Mouse (Mus musculus) heart, embryonic 14.5 days (tissue): ENCODE measurements at regions not wholly inside any gene's neighbourhood (a gene's known extent, or its start where the extent isn't known, plus 50 kb on each side); places are given as distances from the start of the nearest gene placed in this dataset.

ENCODE experiments used
- ATAC-seq: fragments of 200-750 bp; cut with Nextera tagmentation; 2 replicates; pipeline ENCODE4 v1.8.0; 2017; ENCODE audit warnings: low read depth, moderate TSS enrichment; ENCODE audit not compliant: insufficient number of reproducible peaks, insufficient read depth, low FRiP score
- H3K27ac ChIP-seq, 2 experiments: fragments of 200-500 bp in 1 of 2; fragments of 300-500 bp in 1 of 2; sonication (generic) in 1 of 2; replicated peaks in 1 of 2; 2 replicates each; pipeline ENCODE4 v1.5.1; 2012 to 2014; ENCODE audit warnings: low read depth in 2 of 2, low read length in 2 of 2, control low read depth in 1 of 2, mild to moderate bottlenecking in 1 of 2, mixed read lengths in 1 of 2; ENCODE audit not compliant: control insufficient read depth in 1 of 2, insufficient read depth in 1 of 2
- H3K27me3 ChIP-seq: fragments of 300-500 bp; sonication (generic); 2 replicates; pipeline ENCODE4 v1.6.1; 2014; ENCODE audit warnings: mild to moderate bottlenecking, low read length, control low read depth; ENCODE audit not compliant: control insufficient read depth, insufficient read depth
- H3K36me3 ChIP-seq: fragments of 300-500 bp; sonication (generic); 2 replicates; pipeline ENCODE4 v1.6.1; 2014; ENCODE audit warnings: mild to moderate bottlenecking, control low read depth, low read length, mixed read lengths; ENCODE audit not compliant: control insufficient read depth, insufficient read depth
- H3K4me1 ChIP-seq, 2 experiments: fragments of 200-500 bp in 1 of 2; fragments of 300-500 bp in 1 of 2; sonication (generic) in 1 of 2; 2 replicates each; pipeline ENCODE4 v1.6.1; 2012 to 2014; ENCODE audit warnings: low read length in 2 of 2, control low read depth in 1 of 2, mixed read lengths in 1 of 2; ENCODE audit not compliant: control insufficient read depth in 2 of 2, insufficient read depth in 2 of 2
- H3K4me2 ChIP-seq: fragments of 300-500 bp; sonication (generic); 2 replicates; pipeline ENCODE4 v1.6.1; 2014; ENCODE audit warnings: mild to moderate bottlenecking, low read length
- H3K4me3 ChIP-seq, 2 experiments: fragments of 200-500 bp in 1 of 2; fragments of 300-500 bp in 1 of 2; sonication (generic) in 1 of 2; 2 replicates each; pipeline ENCODE4 v1.5.1; 2012 to 2014; ENCODE audit warnings: low read length in 2 of 2, mild to moderate bottlenecking in 2 of 2, control low read depth in 1 of 2, low read depth in 1 of 2, moderate library complexity in 1 of 2; ENCODE audit not compliant: control insufficient read depth in 1 of 2, insufficient read depth in 1 of 2
- H3K9ac ChIP-seq: fragments of 300-500 bp; sonication (generic); 2 replicates; pipeline ENCODE4 v1.6.1; 2014; ENCODE audit warnings: mild to moderate bottlenecking, low read length
- H3K9me3 ChIP-seq: fragments of 300-500 bp; sonication (generic); 2 replicates; pipeline ENCODE4 v1.6.1; 2016; ENCODE audit warnings: low read length, control low read depth; ENCODE audit not compliant: control insufficient read depth
- WGBS: fragments of 180-500 bp; shearing (Covaris S2); extraction: QIAGEN DNeasy Blood & Tissue Kit; methylation state at CpG from one replicate; pipeline ENCODE4 v1.1.7; 2014; 5-methylcytosine and 5-hydroxymethylcytosine counted together

DNA sequence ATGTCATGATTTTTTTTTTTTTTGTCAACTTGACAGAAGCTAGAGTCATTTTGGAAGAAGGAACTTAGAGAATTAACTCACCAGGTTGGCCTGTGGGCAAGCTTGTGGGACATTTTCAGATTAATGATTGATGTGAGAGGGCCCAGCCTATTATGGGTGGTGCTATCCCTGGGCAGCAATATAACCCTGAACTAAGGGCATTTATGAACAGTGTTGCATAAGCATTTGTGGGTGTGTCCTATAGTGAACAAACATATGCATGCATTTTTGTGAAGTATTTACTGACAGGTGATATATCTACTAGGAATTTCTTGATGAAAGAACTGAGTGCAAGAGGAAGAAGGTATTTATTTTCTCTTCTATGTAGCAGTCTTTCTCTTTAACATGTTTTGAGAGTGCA lies 320.5 kb upstream of the Slc30a5 start:
- Histone ChIP-seq H3K4me1 (no peaks in the 10 kb centered on the region), H3K27me3 (no peaks in the 10 kb centered on the region), H3K4me2 (no peak overlapping the region), H3K4me3 (no peak overlapping the region), H3K36me3 (no peaks in the 10 kb centered on the region), H3K27ac (no peak overlapping the region), H3K9me3 (no peaks in the 10 kb centered on the region), H3K9ac (no peak overlapping the region)
- no peak for ATAC-seq

GRCm38 (mm10) chr13:101142761-101143160 lies 309.5 kb upstream of the Slc30a5 start:
- no peak for ATAC-seq
- 53% methylated on average over 3 of the region's 3 CpGs for WGBS

GRCm38 (mm10) chr13:101142104-101142735 lies 309.0 kb upstream of the Slc30a5 start:
- 77% methylated on average over 6 of the region's 6 CpGs for WGBS
- Histone ChIP-seq H3K36me3 (no peaks in the 10 kb centered on the region), H3K4me2 (no peak overlapping the region), H3K9me3 (no peaks in the 10 kb centered on the region), H3K9ac (no peak overlapping the region), H3K4me1 (no peaks in the 10 kb centered on the region), H3K4me3 (no peak overlapping the region), H3K27me3 (no peaks in the 10 kb centered on the region), H3K27ac (no peak overlapping the region)
- ATAC-seq, result no peak

More at GRCm38 (mm10) chr13:101142761-101143160, 309.5 kb upstream of the Slc30a5 start:
- H3K9me3 ChIP-seq, result no peaks in the 10 kb centered on the region
- no peaks in the 10 kb centered on the region for H3K4me1 ChIP-seq
- no peak overlapping the region for H3K27ac ChIP-seq
- H3K4me3 ChIP-seq, result no peak overlapping the region
- H3K9ac ChIP-seq, result no peak overlapping the region
- H3K4me2 ChIP-seq, result no peak overlapping the region
- no peaks in the 10 kb centered on the region for H3K27me3 ChIP-seq
- no peaks in the 10 kb centered on the region for H3K36me3 ChIP-seq

GRCm38 (mm10) chr13:101129466-101129865 lies 296.2 kb upstream of the Slc30a5 start:
- ATAC-seq, result no peak
- no peaks in the 10 kb centered on the region for H3K36me3 ChIP-seq
- no peak overlapping the region for H3K4me2 ChIP-seq
- no peaks in the 10 kb centered on the region for H3K9me3 ChIP-seq
- no peak overlapping the region for H3K27ac ChIP-seq
- H3K27me3 ChIP-seq, result no peaks in the 10 kb centered on the region
- no peak overlapping the region for H3K4me3 ChIP-seq
- H3K4me1 ChIP-seq, result no peaks in the 10 kb centered on the region
- WGBS, result 74% methylated on average over 3 of the region's 3 CpGs
- no peak overlapping the region for H3K9ac ChIP-seq

- Histone ChIP-seq H3K27ac (no peak overlapping the region), H3K4me2 (no peak overlapping the region), H3K9me3 (no peaks in the 10 kb centered on the region), H3K36me3 (no peaks in the 10 kb centered on the region), H3K4me1 (no peaks in the 10 kb centered on the region), H3K27me3 (no peaks in the 10 kb centered on the region), H3K4me3 (no peak overlapping the region), H3K9ac (no peak overlapping the region)
- no peak for ATAC-seq
- WGBS, result 59% methylated on average over 2 of the region's 2 CpGs
Measured at GRCm38 (mm10) chr13:101127808-101128207, 294.6 kb upstream of the Slc30a5 start.

DNA sequence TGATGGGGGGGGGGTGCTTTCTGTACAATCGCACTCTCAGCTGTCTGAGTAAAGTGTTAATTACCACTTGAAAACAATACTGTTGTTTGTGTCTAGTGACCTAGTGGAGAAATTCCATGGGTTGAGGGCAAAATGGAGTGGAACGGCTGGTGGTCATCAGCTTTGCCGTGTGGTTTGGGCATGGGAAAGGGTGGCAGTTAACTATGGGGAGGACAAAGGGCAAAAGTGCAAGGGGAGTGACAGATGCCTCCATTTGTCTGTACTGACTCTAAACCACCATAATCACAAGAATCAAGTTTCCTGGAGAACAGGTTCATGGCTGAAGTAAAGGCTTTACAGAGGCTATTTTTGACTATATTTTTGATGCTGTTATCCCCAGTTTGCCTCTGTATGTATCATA lies 294.0 kb upstream of the Slc30a5 start:
- no peak overlapping the region for H3K4me3 ChIP-seq
- no peaks in the 10 kb centered on the region for H3K9me3 ChIP-seq
- no peaks in the 10 kb centered on the region for H3K36me3 ChIP-seq
- H3K9ac ChIP-seq, result no peak overlapping the region
- H3K27ac ChIP-seq, result no peak overlapping the region
- no peak for ATAC-seq
- H3K4me1 ChIP-seq, result no peaks in the 10 kb centered on the region
- 77% methylated on average over 3 of the region's 3 CpGs for WGBS
- no peaks in the 10 kb centered on the region for H3K27me3 ChIP-seq
- no peak overlapping the region for H3K4me2 ChIP-seq

DNA sequence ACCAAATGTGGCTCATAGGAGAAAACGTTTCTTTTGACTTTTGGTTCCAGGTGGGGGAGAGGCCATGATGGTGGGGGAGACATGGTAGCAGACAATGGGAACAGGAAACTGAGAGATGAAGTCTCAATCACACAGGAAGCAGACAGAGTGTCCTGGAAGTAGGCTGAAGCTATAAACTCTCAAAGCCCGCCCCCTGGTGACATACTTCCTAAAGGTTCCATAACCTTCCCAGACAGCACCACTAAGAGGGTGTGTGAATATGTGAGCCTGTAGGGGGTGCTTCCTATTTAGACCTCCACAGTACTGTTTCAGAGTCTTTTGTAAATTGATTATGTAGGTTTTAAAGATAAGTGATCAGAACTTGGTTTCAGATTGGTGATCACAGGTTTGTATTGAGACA lies 284.1 kb upstream of the Slc30a5 start:
- Histone ChIP-seq H3K27me3 (no peaks in the 10 kb centered on the region), H3K9ac (no peak overlapping the region), H3K4me2 (no peak overlapping the region), H3K4me1 (no peaks in the 10 kb centered on the region), H3K9me3 (no peaks in the 10 kb centered on the region), H3K36me3 (no peaks in the 10 kb centered on the region), H3K27ac (no peak overlapping the region), H3K4me3 (no peak overlapping the region)
- no peak for ATAC-seq
- WGBS, result 78% methylated on average over 2 of the region's 2 CpGs

DNA sequence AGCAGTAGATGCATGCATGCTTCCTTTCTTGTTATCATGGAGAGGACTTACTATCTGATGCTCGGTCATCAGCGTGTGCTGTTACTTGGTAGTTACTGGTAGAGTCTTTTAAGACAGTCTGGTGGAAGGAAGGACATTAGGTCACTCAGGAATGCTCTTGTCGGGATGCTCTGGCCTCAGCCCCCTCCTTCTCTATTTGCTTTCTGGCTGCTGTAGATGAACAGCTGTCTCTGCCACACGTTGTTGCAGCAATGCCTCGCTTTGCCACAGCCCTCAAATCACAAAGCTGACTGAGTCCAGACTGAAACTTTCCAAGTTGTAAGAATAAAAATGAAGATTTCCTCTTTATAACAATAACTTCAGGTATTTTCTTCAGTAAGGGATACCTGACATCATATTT lies 282.1 kb upstream of the Slc30a5 start:
- no peaks in the 10 kb centered on the region for H3K9me3 ChIP-seq
- ATAC-seq, result no peak
- no peak overlapping the region for H3K9ac ChIP-seq
- no peaks in the 10 kb centered on the region for H3K4me1 ChIP-seq
- 54% methylated on average over 5 of the region's 5 CpGs for WGBS
- no peaks in the 10 kb centered on the region for H3K27me3 ChIP-seq
- H3K27ac ChIP-seq, result no peak overlapping the region
- H3K4me2 ChIP-seq, result no peak overlapping the region
- H3K4me3 ChIP-seq, result no peak overlapping the region
- no peaks in the 10 kb centered on the region for H3K36me3 ChIP-seq
